Mouse (Mus musculus): ENCODE results near the gene Wipf1. TPM values are rescaled to one million over a fixed set of nuclear protein-coding genes. Genes with fewer than 3 reads are reported as not detected.
A peak's percentile ranks its signal among the peaks of the same experiment; 100 is the strongest.
"Not testable (repeated sequence)": the region's sequence is repeated elsewhere in the genome, so short reads cannot be mapped to it uniquely, and the experiment has no call there.

The Wipf1 gene
- 10 to 100 TPM; 21.1 to 21.3 TPM for total RNA-seq (2021)
- long read RNA-seq, experiment 1, partial matches to known transcripts = 7 of 16 reads
- long read RNA-seq, experiment 1, other reads (novel, unspliced or antisense) = 8 of 16 reads
- long read RNA-seq, experiment 2, full-length matches to known transcripts = 4 of 11 reads
- long read RNA-seq, experiment 2, partial matches to known transcripts = 0 of 11 reads
- long read RNA-seq, experiment 2, other reads (novel, unspliced or antisense) = 7 of 11 reads

GRCm38 (mm10) chr2:73529356-73530330 is at the start of gene Wipf1:
Gene Wipf1, minus strand, starts transcription at chr2:73529734.
- peak; percentile 90 for DNase-seq

DNA sequence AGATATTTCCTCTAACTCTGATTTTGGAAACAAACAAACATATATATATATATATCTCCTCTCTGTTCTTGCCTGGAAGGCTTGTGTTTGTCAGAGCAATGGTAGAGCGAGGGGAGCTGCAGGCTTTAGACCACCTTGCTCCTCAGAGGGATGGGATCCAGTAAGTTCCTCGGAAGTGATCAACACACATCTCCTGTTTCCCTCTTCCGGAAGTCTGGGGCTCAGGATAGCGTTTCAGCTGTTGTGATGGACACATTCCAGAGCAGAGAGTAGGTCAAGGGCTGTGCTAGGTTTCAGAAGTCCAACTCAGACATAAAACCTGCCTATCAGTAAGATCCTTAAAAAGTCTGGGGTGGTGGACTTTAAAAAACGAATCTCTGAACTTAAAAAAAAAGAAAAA is 49.6 kb upstream of the Wipf1 start:
- DNase-seq = no peak

DNA sequence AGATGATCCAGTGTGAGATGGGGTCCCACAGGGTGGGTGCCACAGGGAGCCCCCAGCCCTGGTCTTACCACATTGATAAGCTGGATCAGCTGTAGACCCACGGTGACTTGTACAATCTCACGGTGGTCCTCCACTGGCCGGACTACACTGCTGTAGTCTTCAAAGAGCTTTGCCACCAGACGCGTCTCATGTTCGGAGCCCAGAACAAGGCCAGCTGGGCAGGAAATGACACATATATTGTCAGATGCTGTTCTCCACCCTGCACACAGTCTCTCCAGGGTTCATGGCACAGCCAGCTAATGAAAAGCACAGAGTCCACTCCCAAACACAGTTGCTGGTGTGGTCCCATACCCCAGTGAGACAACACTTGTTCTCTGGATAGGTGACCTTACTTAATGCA is 44.9 kb upstream of the Wipf1 start:
- DNase-seq = no peak

DNA sequence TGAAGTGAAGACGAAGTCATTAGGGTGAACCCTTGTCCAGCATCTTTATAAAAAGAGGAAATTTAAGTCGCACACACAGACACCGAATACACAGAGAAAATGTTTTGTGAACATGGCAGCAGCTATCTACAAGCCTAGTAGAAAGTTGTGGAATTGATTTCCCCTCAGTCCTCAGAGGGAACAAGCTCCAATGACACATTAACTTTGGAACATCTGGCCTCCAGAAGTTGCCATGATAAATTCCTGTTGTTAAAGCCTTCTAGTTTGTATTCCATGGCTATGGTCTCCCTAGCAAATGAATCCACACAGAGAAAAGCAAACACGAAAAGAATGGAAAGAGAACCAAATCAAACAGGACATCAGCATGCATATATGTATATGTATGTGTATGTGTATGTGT is 44.0 kb upstream of the Wipf1 start:
- DNase-seq = no peak

DNA sequence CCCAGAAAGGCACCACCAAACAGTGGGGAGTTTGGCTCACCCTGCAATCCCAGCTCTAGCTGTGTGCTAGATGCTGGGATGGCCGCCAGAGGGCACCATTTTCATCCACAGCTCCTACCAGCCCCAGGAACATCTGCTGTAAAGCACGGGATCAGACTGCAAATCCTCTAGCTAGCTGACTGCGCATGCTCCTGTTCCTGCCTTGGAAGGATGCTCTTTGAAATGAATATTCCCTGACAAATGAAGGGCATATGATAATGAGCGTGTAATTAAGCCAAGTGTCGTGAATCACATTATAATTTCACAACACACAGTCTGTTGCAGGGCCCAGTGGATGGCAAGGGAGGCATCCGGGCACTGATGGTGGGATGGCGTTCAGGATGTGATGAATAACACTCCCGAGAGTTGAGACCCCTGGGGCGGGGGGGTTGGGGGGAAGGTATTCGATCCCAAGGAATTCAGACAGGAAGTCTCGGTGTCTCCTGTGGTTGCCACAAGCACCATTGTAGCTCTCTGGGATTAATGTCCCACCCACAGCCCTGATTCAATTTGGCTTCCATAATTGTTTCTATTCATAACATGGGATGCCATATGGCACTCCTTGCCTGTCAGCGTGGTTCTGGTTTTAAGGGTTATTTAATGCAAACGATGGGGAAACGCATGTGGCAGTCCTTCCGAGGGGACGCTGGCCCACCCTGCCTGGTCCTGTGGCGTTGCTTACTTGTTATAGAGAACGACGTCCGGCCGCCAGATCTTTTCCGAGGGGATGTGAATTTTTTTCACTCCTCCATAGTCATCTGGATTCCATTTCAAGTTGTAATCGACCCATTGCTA is 43.2 kb upstream of the Wipf1 start:
- peak; percentile 80 for DNase-seq

- no peak for DNase-seq
Observed at GRCm38 (mm10) chr2:73571901-73572300, 42.4 kb upstream of the Wipf1 start.

DNA sequence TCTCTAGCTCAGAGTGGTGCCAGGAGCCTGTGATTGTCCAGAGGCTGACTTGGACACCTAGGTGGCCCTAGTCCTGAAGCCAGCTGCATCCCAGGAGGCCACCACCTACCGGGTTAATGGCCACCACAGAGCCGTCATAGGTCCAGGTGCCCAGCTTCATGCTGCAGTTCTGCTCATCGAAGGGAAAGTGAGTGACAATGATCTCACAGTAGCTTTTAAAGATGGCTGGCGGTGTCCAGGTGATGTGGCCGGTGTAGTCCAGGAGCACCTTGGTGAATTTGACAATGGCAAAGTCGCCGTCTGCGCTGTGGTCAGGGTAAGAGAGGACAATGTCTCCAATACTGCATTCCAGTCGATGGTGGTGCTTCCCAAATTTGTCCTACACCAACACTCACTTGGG is 41.8 kb upstream of the Wipf1 start:
- DNase-seq = no peak

- DNase-seq = peak; percentile 72
Observed at GRCm38 (mm10) chr2:73566989-73567605, 37.6 kb upstream of the Wipf1 start.

GRCm38 (mm10) chr2:73566162-73566561 is 36.6 kb upstream of the Wipf1 start:
- no peak for DNase-seq

DNA sequence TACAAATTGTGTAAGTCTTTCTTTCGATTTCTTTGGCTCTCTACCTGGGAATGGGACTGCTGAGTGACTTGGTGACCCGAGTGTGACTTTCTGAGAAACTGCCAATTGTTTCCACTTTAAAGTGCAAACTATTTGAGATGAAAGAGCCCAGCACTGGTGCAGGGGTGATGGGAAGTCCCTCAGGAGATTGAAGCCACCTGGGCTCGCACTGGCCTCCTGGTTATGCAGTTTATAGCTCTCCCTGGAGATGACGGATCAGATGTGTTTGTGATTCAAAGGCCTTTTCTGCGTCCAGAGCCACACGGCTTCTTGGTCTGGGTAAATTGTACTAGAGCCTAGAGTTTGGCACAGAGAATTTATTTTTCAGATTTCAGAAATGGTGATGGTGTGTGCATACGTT is 34.2 kb upstream of the Wipf1 start:
- no peak for DNase-seq

DNA sequence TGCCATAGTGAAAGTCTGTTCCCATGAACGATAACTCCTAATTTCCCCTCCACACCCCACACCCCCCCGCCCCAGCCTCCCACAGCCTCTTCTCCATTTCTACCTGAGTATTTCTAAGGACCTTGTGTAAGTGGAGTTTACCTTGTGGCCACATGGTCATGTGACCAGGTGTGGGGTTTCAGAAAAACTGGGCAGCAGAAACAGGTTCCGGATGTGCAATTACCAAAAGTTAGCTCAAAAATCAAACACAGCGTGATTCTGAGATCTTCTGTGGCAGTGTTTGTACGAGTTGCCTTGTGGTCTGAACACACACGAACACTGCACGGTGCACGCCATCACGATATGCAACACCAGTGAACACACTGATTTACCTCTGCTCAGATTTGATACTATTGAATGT is 33.1 kb upstream of the Wipf1 start:
- DNase-seq = no peak

DNA sequence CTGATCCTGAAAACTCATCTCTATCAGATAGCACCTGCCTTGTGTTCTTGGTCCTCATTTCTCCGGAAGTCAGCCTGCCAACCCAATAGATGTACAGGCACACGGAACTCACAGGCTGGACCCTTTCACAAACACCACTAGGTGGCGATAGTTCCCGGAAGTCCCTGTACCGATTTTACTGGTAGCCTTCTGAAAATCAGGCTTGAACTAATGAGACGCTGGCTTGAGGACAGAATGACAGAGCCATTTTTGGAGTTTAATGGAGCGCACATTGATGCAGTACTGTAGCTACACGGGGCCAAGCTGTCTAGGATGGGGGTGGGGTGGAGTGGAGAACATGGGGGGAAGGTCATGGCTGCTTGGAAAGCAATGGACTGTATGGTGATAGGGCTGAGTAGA is 32.1 kb upstream of the Wipf1 start:
- no peak for DNase-seq

DNA sequence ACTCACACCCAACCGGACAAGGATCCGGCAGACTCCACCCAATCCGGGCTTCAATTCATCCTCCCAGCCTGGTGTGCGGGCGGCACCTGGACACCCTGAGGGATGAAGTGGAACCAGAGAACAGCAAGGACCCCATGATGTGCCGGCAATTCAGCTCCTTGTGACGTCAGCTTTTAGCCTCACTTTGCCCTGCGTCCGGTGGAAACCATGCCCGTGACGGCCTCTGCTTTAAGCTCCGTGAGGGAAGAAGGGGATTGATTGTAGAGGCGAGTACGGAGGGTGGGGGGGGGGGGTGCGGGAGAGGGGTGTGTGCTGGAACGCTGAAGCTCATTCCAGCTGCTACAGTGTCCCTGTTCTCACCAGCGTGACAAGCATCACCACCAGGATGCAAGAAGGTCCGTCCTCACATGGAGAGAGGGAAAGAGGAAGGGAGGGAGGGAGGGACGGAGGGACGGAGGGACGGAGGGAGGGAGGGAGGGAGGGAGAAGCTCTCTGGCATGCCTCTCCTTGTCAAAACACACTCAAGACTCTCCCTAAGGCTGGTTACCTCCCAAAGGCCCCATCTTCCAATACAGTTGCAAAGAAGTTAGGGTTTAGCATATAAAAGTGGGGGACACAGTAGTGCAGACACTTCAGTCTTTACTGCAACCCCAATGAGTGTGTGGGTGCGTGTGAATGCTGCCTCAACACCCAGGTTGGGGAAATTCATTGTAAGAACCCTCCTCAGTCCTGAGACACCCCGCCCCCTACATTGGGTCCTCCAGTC is 31.5 kb upstream of the Wipf1 start:
- DNase-seq = no peak

- no peak for DNase-seq
Observed at GRCm38 (mm10) chr2:73560445-73560844, 30.9 kb upstream of the Wipf1 start.

GRCm38 (mm10) chr2:73557956-73558355 is 28.4 kb upstream of the Wipf1 start:
- DNase-seq = no peak

- DNase-seq = not testable (repeated sequence)
Observed at GRCm38 (mm10) chr2:73557061-73557460, 27.5 kb upstream of the Wipf1 start.

DNA sequence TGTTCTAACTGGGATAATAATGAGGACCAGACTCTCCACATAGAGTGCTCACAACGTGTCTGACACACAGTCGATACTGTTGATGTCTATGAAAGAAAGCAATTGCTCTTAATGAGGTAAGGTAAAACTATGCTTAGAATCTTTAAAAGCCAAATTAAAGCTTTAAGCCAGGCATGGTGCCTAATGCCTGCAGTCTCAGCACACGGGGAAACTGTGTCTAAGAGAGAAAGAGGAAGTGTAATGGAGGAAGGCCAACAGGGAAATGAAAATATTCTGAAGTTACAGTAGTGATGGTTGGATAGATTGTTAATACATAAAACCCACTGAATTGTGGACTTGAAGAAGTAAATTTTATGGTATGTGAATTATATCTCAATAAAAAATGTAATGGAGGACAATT is 24.9 kb upstream of the Wipf1 start:
- DNase-seq = no peak

- no peak for DNase-seq
Observed at GRCm38 (mm10) chr2:73552926-73553325, 23.4 kb upstream of the Wipf1 start.

DNA sequence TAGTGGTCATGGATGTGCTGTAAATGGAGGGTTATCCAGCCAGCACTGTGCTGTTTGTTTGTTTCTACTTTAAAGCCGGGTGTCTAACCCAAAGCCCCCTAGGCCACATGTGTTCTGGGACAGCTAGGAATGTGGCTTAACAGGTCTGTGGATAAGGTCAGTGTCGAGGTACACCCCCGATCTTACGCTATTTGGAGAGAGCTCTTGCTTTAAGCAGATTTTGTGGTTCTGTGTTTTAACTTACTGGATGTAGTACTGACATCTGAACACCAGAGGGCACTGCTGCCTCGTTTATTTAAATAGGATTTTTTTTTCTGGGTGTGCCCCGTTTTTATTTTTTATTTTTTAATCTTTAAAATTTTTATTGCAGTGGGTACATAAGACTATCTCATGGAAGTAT is 21.2 kb upstream of the Wipf1 start:
- peak; percentile 39 for DNase-seq

DNA sequence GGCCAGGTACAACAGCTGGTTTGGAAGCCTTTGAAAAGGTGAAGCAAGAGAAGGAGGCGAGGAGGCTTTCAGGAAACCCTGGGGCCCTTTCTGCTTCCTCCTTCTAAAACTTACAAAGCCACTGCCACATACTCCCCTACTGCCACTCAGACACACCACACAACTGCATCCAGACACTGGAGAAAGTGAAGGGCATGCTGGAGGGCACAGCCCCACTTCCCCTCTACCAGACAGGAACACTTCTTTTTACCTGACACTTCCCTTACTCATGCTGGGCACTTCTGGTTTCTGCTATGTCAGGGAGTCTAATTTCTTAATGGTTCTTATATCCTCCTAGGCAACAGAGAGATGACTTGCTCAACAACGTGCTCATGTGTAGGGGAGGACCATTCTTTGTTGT is 19.0 kb upstream of the Wipf1 start:
- DNase-seq = no peak

- DNase-seq = no peak
Observed at GRCm38 (mm10) chr2:73547256-73547655, 17.7 kb upstream of the Wipf1 start.
